ENCODE assay signal across 10 mouse cellular contexts in the genomic region with DNA sequence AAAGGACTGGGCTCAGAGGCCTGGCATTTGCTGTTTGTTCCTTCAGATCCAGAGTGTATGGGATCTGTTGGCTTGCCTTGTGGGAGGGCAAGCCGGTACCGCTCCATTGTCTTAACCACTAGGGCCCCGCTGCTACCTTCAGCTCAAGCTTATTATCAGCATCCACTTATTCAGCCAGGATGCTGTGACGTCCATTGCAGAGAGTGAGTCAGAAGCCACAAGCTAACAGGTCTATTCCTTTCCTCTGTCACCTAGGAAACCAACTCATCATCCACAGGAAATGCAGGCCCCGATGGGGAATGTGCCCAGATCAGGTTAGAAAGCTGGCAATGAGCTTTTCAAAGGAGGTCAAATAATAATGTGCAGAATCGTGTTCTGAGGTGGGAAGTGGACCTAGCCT.
DNase-seq lines count a peak whose midpoint lies in the region.
"Had no signal": no experiment of that assay in that cellular context is flagged by ENCODE, and none has a peak within 500 bp of the region (broad histone marks: within the 10 kb centered on the region; RNA-seq: fewer than 3 reads in every experiment).

No protein-coding gene starts in this region.

- intact Hi-C loops in left cerebral cortex, postnatal 10 days (cut with DNase I) = loop anchor here (5.0 kb wide), 1 partner anchor 252 kb away; no protein-coding TSS in a partner anchor

- DNase-seq in left cerebral cortex, adult 18-20 months (ENCODE audit: low spot score in 2 of 2) = peak; percentile 61 to 65
- no peak for DNase-seq in left cerebral cortex, postnatal 10 days (ENCODE audit: extremely low spot score in 1 of 2, low spot score in 2 of 2)
- DNase-seq in brain, adult 2 months (ENCODE audit: low read depth, low spot score) = peak; percentile 91
- DNase-seq in layer of hippocampus, adult 9-11 months = peak; percentile 73
- DNase-seq in right cerebral cortex, postnatal 36 days (ENCODE audit: low spot score in 2 of 2) = peak; percentile 51 to 78
- DNase-seq in neural tube, embryonic 10.5 days (ENCODE audit: extremely low spot score, low spot score) = no peak
- DNase-seq in kidney, adult 11 months = no peak
- no peak for DNase-seq in spleen, postnatal 4 days (ENCODE audit: low spot score in 2 of 2)
- DNase-seq: gastrocnemius, postnatal 36 days; lung, postnatal 10 days had no signal

Comparison
In these comparisons a context has a peak if more than half of its experiments do, and no peak if none do; other contexts are left out.
1. DNase-seq: peak in left cerebral cortex, adult 18-20 months (2 of 2), brain, adult 2 months (single experiment), layer of hippocampus, adult 9-11 months (single experiment) and right cerebral cortex, postnatal 36 days (2 of 2); none in left cerebral cortex, postnatal 10 days (0 of 2), neural tube, embryonic 10.5 days (single experiment), kidney, adult 11 months (single experiment) and spleen, postnatal 4 days (0 of 2).